Mouse (Mus musculus) gastrocnemius, postnatal 14 days (tissue): ENCODE measurements at regions not wholly inside any gene's neighbourhood (a gene's known extent, or its start where the extent isn't known, plus 50 kb on each side); places are given as distances from the start of the nearest gene placed in this dataset.

ENCODE experiments used
- DNase-seq: peaks from one replicate; pipeline ENCODE4 v3.0.0; 2021; ENCODE audit warnings: mixed read lengths
- intact Hi-C: fragments of 180-260 bp; cut with DNase I; formaldehyde crosslinking; loops from one replicate; pipeline ENCODE4 v1.15.1; 2025; ENCODE audit warnings: low total_unique reads

DNA sequence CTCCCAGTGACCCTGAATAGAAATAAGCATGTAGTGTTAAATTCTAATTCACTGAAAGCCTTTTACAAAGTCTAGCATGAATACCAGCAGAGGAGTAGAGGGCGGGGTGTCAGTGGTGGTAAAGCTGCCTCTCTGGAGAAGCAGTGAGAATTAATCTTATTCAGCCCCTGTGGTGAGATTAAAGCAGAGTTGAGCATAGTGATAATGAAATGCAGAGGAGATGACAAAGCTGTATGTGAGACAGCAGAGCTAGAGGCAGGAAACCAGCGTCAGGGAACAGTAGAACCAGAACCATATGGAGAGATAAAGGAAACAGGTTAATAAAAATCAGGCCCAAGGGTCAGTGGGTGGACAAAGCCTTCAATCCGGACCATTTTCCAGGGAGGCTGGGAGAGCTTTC lies 1827.2 kb downstream of the Poteg start:
- no peak for DNase-seq
- intact Hi-C loops: no loop called here

DNA sequence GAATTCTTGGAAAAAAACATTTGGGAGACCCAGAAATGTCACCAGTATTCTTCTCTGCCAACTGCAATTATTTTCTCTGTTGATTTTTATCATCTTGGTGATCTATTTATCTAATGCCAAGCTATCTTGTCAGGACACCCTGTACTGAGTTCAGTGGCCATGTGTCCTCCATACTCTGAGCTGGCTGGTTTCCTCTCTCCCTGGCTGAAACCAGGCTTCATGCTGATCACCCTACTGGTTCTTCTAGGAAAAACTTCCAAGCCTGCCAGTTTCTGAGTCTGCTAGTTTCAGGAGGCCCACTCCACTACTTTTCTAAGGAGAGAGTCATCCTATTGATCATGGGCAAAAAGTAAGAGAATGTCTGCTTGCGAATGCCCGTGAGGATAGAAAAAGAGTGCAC lies 1831.2 kb downstream of the Poteg start:
- DNase-seq: no peak
- intact Hi-C loops: no loop called here

DNA sequence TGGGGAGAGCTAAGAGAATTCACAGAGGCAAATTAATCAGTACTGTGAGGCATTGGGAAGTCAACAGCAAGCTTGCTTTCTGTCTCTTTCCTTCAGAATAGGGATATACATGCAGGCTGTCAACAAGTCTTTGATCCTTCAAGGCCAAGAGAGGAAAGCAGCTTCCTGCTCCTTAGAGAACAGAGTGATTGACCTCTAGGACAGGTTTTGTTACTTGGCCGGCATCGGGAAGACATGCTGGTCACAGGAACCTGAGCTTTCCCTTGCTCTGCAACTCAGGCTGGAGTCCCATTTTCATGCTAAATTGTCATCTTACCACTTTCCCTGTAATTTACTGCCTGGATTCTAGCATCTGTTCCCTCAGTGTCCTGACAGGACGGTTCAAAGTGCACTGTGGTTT lies 1831.8 kb downstream of the Poteg start:
- no peak for DNase-seq
- intact Hi-C loops: no loop called here

DNA sequence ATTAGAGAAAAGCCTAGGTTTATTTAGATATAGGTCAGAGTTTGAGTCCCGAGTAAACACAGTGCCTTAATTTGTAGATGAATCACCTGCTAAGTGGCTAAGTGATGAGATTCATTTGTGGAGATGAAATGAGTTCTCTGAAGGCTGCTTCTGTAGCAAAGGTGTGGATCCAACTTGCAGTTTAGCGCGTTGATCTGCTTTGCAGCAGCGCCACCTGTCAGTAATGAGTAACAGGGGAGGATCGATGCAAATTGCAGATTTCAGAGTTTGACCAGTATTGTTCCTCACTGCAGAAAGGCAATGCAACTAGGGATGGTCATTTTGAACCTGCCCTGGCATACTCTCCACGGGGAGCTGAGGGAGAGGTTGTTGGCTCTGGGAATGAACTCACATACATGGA lies 1842.9 kb downstream of the Poteg start:
- DNase-seq: peak; percentile 5
- intact Hi-C loops: no loop called here
